31 mouse cellular contexts compared by ENCODE assay signal in genomic region chr5:102675326-102675725, GRCm38 (mm10).
"Had no signal": no experiment of that assay in that cellular context is flagged by ENCODE, and none has a peak within 500 bp of the region (broad histone marks: within the 10 kb centered on the region; RNA-seq: fewer than 3 reads in every experiment).

No protein-coding gene starts in this region.

- H3K4me2 ChIP-seq: limb, embryonic 12.5 days; limb, embryonic 13.5 days; limb, embryonic 15.5 days; liver, embryonic 11.5 days; liver, embryonic 12.5 days; liver, embryonic 13.5 days; liver, embryonic 15.5 days; lung, embryonic 14.5 days; lung, embryonic 15.5 days; midbrain, embryonic 11.5 days; midbrain, embryonic 12.5 days; midbrain, embryonic 13.5 days; midbrain, embryonic 15.5 days; neural tube, embryonic 12.5 days had no signal

- ATAC-seq: liver, embryonic 12.5 days; lung, postnatal 0 days; midbrain, embryonic 13.5 days; midbrain, embryonic 15.5 days; midbrain, embryonic 16.5 days had no signal

- DNase-seq: left cerebral cortex, postnatal 4 days; liver; liver, embryonic 13.5 days; lung, adult 18-20 months; lung, adult 2 months; lung, embryonic 14.5 days; lung, postnatal 10 days; lung, postnatal 14 days; lung, postnatal 36 days; lung, postnatal 4 days; midbrain, embryonic 14.5 days had no signal

- H3K4me3 ChIP-seq: limb, embryonic 10.5 days; limb, embryonic 12.5 days; limb, embryonic 13.5 days; limb, embryonic 15.5 days; liver, embryonic 12.5 days; liver, embryonic 13.5 days; liver, embryonic 15.5 days; lung, embryonic 15.5 days; megakaryocyte, embryonic 14.5 days; midbrain, embryonic 10.5 days; midbrain, embryonic 12.5 days; midbrain, embryonic 13.5 days; midbrain, embryonic 15.5 days; myocyte; neural tube, embryonic 12.5 days had no signal

- H3K4me1 ChIP-seq: liver, embryonic 12.5 days; liver, embryonic 13.5 days; liver, embryonic 15.5 days; megakaryocyte, embryonic 14.5 days; midbrain, embryonic 10.5 days; midbrain, embryonic 12.5 days; midbrain, embryonic 13.5 days; midbrain, embryonic 15.5 days; neural tube, embryonic 12.5 days had no signal

- H3K27ac ChIP-seq: limb, embryonic 10.5 days; limb, embryonic 12.5 days; limb, embryonic 13.5 days; limb, embryonic 15.5 days; liver, embryonic 12.5 days; liver, embryonic 13.5 days; liver, embryonic 14.5 days; liver, embryonic 15.5 days; lung, embryonic 15.5 days; macrophage; midbrain, embryonic 10.5 days; midbrain, embryonic 12.5 days; midbrain, embryonic 13.5 days; midbrain, embryonic 15.5 days; neural tube, embryonic 12.5 days had no signal

- H3K9ac ChIP-seq: limb, embryonic 12.5 days; limb, embryonic 13.5 days; limb, embryonic 15.5 days; liver, embryonic 12.5 days; liver, embryonic 13.5 days; liver, embryonic 14.5 days; liver, embryonic 15.5 days; lung, embryonic 14.5 days; lung, embryonic 15.5 days; midbrain, embryonic 12.5 days; midbrain, embryonic 13.5 days; midbrain, embryonic 15.5 days; neural tube, embryonic 12.5 days had no signal

- H3K27me3 ChIP-seq: limb, embryonic 12.5 days; limb, embryonic 15.5 days; liver, embryonic 12.5 days; liver, embryonic 13.5 days; liver, embryonic 15.5 days; lung, embryonic 15.5 days; megakaryocyte, embryonic 14.5 days; midbrain, embryonic 12.5 days; midbrain, embryonic 13.5 days; midbrain, embryonic 15.5 days; neural tube, embryonic 12.5 days had no signal

- H3K9me3 ChIP-seq: limb, embryonic 10.5 days; limb, embryonic 12.5 days; limb, embryonic 13.5 days; limb, embryonic 15.5 days; liver, embryonic 12.5 days; liver, embryonic 13.5 days; liver, embryonic 15.5 days; lung, embryonic 15.5 days; midbrain, embryonic 10.5 days; midbrain, embryonic 12.5 days; midbrain, embryonic 13.5 days; midbrain, embryonic 15.5 days; neural tube, embryonic 12.5 days had no signal

- H3K36me3 ChIP-seq: limb, embryonic 10.5 days; limb, embryonic 12.5 days; limb, embryonic 13.5 days; limb, embryonic 15.5 days; liver, embryonic 12.5 days; liver, embryonic 13.5 days; liver, embryonic 15.5 days; lung, embryonic 15.5 days; midbrain, embryonic 10.5 days; midbrain, embryonic 12.5 days; midbrain, embryonic 13.5 days; midbrain, embryonic 15.5 days; neural tube, embryonic 12.5 days had no signal
